In the genomic region with DNA sequence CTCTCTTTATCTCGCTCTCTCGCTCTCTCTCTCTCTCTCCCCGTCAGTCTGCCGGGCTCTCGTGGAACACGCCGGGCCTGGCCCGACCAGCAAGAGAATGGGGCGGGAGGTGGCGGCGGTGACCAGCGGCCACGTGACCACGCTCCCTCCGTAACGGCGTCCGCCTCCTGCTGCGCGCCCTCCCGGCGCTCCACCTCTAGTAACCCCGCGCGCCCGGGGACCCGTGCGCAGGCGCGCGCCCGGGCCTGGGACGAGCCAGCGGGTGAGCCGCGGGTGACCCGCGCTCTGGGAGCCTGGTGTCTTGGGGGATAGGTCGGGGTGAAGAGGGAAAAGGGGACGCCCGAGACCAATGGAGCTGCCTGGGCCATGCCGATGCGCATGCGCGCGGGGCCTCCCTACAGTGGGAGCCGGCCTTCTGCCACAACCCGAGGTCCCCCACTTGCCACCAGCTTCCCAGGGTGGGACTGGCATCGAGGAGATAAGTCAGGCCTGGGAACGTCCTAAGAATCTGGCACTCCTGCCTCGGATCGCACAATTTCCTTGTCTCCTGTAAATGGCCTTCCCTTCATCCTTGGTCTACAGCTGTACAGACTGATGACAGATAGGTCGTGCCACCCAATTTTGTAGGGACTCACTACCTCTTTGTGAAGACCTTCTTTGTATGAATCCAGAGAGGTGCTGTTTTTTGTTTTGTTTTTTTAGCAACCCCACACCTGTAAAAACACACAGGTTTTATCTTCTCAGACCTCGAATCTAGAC, we compare ENCODE assay signal across 8 mouse cellular contexts. TPM values are rescaled to one million over a fixed set of nuclear protein-coding genes. Genes with fewer than 3 reads are reported as not detected.
DNase-seq lines count a peak whose midpoint lies in the region; ATAC-seq and TF ChIP-seq lines count a peak whose summit lies in the region.

Tbc1d5 (minus strand) TSS at position 158 of the 759 bp plus-strand sequence.

- H3K9ac ChIP-seq in embryonic facial prominence, embryonic 15.5 days = peak within 1 kb of the TSS; percentile 90
- peak within 1 kb of the TSS; percentile 97 for H3K9ac ChIP-seq in limb, embryonic 14.5 days (ENCODE audit: low read depth, low read length, severe bottlenecking)
- peak within 1 kb of the TSS; percentile 95 for H3K9ac ChIP-seq in midbrain, postnatal 0 days (replicated peaks; ENCODE audit: low read length, poor library complexity, severe bottlenecking)

- H3K9me3 ChIP-seq in embryonic facial prominence, embryonic 15.5 days (replicated peaks) = no peaks in the 10 kb centered on the region
- no peaks in the 10 kb centered on the region for H3K9me3 ChIP-seq in limb, embryonic 14.5 days (ENCODE audit: control insufficient read depth, low read length)
- no peaks in the 10 kb centered on the region for H3K9me3 ChIP-seq in midbrain, postnatal 0 days (ENCODE audit: low read length)

- H3K4me2 ChIP-seq in embryonic facial prominence, embryonic 15.5 days (replicated peaks) = peak within 1 kb of the TSS; percentile 63
- H3K4me2 ChIP-seq in limb, embryonic 14.5 days (replicated peaks; ENCODE audit: low read depth, low read length, severe bottlenecking) = peak within 1 kb of the TSS; percentile 58
- peak within 1 kb of the TSS; percentile 83 for H3K4me2 ChIP-seq in midbrain, postnatal 0 days (ENCODE audit: low read depth, low read length, poor library complexity, severe bottlenecking)

- TF ChIP-seq POLR2A in bone marrow, adult 2 months (IDR thresholded peaks at IDR 0.05; ENCODE audit: borderline replicate concordance, control insufficient read depth, low read depth, low read length) = peak; percentile 97
- peak; percentile 84; the same call in 1 of the 2 replicates for TF ChIP-seq POLR2A in limb, embryonic 14.5 days (IDR thresholded peaks at IDR 0.05; ENCODE audit: borderline replicate concordance, extremely low read depth, insufficient read depth, insufficient read length)

- TF ChIP-seq CTCF in bone marrow, adult 2 months (IDR thresholded peaks at IDR 0.05; ENCODE audit: control insufficient read depth, insufficient read depth, low read length) = no peak
- no peak for TF ChIP-seq CTCF in midbrain, postnatal 0 days (IDR thresholded peaks at IDR 0.05)

- H3K27ac ChIP-seq in bone marrow, adult 2 months (ENCODE audit: control insufficient read depth, insufficient read depth, low read depth, low read length, poor library complexity) = peak within 1 kb of the TSS; percentile 96
- H3K27ac ChIP-seq in embryonic facial prominence, embryonic 15.5 days (replicated peaks) = peak within 1 kb of the TSS; percentile 97
- peak within 1 kb of the TSS; percentile 93 for H3K27ac ChIP-seq in limb, embryonic 14.5 days (replicated peaks; ENCODE audit: low read depth, low read length)
- peak within 1 kb of the TSS; percentile 97 for H3K27ac ChIP-seq in midbrain, postnatal 0 days (ENCODE audit: low read depth, low read length)

- peak; percentile 94 for DNase-seq in 416B (ENCODE audit: low read depth)
- peak; percentile 92 for DNase-seq in heart, adult 8-10 months (ENCODE audit: low spot score)
- peak; percentile 95 for DNase-seq in kidney, adult 9 months
- DNase-seq in limb, embryonic 14.5 days (ENCODE audit: low spot score) = peak; percentile 85
- DNase-seq in midbrain, postnatal 0 days (ENCODE audit: low spot score) = peak; percentile 91
- peak; percentile 80 to 86 for DNase-seq in spleen, postnatal 14 days (ENCODE audit: low spot score in 2 of 2)

- peak; percentile 97 for ATAC-seq in embryonic facial prominence, embryonic 15.5 days (ENCODE audit: insufficient number of reproducible peaks, low FRiP score, low TSS enrichment, low read depth)
- ATAC-seq in limb, embryonic 14.5 days (ENCODE audit: low FRiP score, low read depth) = peak; percentile 93
- peak; percentile 96 for ATAC-seq in midbrain, postnatal 0 days (ENCODE audit: low FRiP score)

- no peaks in the 10 kb centered on the region; the same call in 1 of the 2 replicates for H3K4me1 ChIP-seq in bone marrow, adult 2 months (ENCODE audit: control insufficient read depth, insufficient read depth, low read length)
- no peaks in the 10 kb centered on the region for H3K4me1 ChIP-seq in embryonic facial prominence, embryonic 15.5 days
- H3K4me1 ChIP-seq in limb, embryonic 14.5 days (ENCODE audit: control insufficient read depth, insufficient read depth, low read length) = peaks cover 7% of the 10 kb centered on the region
- no peaks in the 10 kb centered on the region for H3K4me1 ChIP-seq in midbrain, postnatal 0 days (ENCODE audit: insufficient read depth, low read length)

- no peaks in the 10 kb centered on the region for H3K27me3 ChIP-seq in embryonic facial prominence, embryonic 15.5 days
- no peaks in the 10 kb centered on the region for H3K27me3 ChIP-seq in limb, embryonic 14.5 days (ENCODE audit: control insufficient read depth, insufficient read depth, low read length)
- H3K27me3 ChIP-seq in midbrain, postnatal 0 days (ENCODE audit: insufficient read depth, low read length) = no peaks in the 10 kb centered on the region

- WGBS in bone marrow, adult 2 months = 2% methylated on average over 54 of the region's 54 CpGs
- 2% methylated on average over 52 of the region's 54 CpGs for WGBS in embryonic facial prominence, embryonic 15.5 days
- WGBS in limb, embryonic 14.5 days = 2% methylated on average over 47 of the region's 54 CpGs
- 2% methylated on average over 54 of the region's 54 CpGs for WGBS in midbrain, postnatal 0 days

- H3K36me3 ChIP-seq in embryonic facial prominence, embryonic 15.5 days = no peaks in the 10 kb centered on the region
- H3K36me3 ChIP-seq in limb, embryonic 14.5 days (ENCODE audit: control insufficient read depth, insufficient read depth, low read length) = no peaks in the 10 kb centered on the region
- no peaks in the 10 kb centered on the region for H3K36me3 ChIP-seq in midbrain, postnatal 0 days (ENCODE audit: insufficient read depth, low read length)

- H3K4me3 ChIP-seq in bone marrow, adult 2 months (replicated peaks; ENCODE audit: control insufficient read depth, low read depth, low read length) = peak within 1 kb of the TSS; percentile 86
- peak within 1 kb of the TSS; percentile 82 for H3K4me3 ChIP-seq in embryonic facial prominence, embryonic 15.5 days (replicated peaks)
- peak within 1 kb of the TSS; percentile 83 for H3K4me3 ChIP-seq in limb, embryonic 14.5 days (replicated peaks; ENCODE audit: low read length)
- peak within 1 kb of the TSS; percentile 86 for H3K4me3 ChIP-seq in midbrain, postnatal 0 days (ENCODE audit: low read depth, low read length)

RNA-seq across cellular contexts. Expression of gene Tbc1d5, which starts in this region (rescaled TPM):
- 9.0 and 9.4 TPM in 2 replicates for polyA plus RNA-seq in bone marrow, adult 2 months (2011; ENCODE audit: insufficient read depth, insufficient read length, low replicate concordance, missing spikeins)
- 10.4 and 11.7 TPM in 2 replicates for polyA plus RNA-seq in embryonic facial prominence, embryonic 15.5 days (2015; fragmentation: Nextera tagmentation; extraction: Ambion mirVana)
- 10 to 100 TPM; 17.5 to 20.4 (median 18.5) TPM for total RNA-seq in heart, adult 8-10 months (2022)
- polyA plus RNA-seq in limb, embryonic 14.5 days (2012; rRNA removed) = 10.8 and 11.6 TPM in 2 replicates
- 10.5 and 10.7 TPM in 2 replicates for polyA plus RNA-seq in limb, embryonic 14.5 days (2014; fragmentation: Nextera tagmentation; extraction: Ambion mirVana)
- 14.3 and 20.3 TPM in 2 replicates for total RNA-seq in midbrain, postnatal 0 days (2014; rRNA removed)
- 5.3 and 5.7 TPM in 2 replicates for polyA plus RNA-seq in midbrain, postnatal 0 days (2015; fragmentation: Nextera tagmentation; extraction: Ambion mirVana)

Comparison
In these comparisons a context has a peak if more than half of its experiments do, and no peak if none do; other contexts are left out.
1. Peak in every context shown above with its lines: DNase-seq, ATAC-seq, H3K4me3 ChIP-seq and H3K27ac ChIP-seq.